Mouse (Mus musculus): Measurements from ENCODE around the gene Pnpla1.

The Pnpla1 gene

DNA sequence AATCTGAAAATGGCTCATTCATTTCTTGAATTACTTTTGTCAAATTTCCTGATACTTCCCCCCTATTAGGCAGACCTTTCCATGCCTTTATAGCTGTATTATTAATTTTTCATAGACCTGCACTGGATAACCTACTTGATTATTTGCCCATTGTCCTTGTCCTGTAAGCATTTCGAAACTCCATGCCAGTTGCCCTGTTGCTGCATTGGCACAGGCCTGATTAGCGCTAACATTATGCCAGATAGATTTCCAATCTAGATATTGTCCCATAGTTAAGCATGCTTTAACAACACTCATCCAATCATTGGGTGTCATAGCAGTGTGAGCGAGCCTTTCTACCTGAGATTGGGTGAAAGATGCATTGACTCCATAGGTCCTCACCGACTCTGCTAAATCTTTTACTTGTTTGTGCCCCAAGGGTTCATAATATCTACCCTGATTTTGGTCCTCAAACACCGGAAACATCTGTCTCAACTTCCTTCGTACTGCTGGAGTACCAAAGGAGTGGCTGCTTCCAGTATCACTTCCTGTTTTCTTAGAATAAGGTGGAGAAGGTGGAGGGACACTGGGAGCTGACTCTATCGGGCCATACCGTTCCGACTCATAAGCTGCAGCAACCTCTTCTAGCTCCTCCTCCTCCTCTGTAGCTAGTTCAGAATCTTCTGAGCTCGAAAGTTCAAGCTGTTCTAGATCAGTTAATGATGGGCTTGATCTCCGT, 36.0 kb downstream of the Pnpla1 start:
- DNase-seq = no peak

DNA sequence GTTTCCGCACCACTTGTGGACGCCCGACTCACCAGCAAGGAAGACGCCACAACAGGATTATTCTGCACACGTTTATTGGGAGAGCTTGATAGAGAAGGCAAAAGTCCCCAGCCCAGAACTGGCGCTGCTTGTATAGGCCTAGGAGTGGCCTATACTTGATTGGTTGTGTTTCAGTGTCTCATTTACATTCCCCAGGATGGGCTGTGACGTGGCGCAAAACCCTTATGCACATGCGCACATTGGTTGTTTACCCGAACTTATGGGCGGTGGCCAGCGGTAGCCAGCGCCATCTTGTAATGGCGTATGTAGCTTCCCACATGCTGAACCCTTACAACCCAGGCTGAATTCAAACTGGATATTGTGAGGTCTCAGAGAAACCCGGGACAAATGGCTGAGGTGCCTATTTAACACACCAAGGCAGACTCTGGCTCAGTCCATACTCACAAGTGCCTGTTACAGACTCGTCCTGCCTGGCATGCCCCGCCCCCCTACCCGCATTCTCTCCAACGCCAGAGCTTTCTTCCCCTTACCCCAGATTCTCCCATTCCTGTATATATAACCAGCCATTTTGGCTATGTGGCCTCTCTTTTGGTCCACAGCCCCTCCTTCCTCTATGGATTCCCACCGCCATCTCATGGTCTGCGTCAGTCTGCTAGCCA, 37.1 kb downstream of the Pnpla1 start:
- no peak for DNase-seq

DNA sequence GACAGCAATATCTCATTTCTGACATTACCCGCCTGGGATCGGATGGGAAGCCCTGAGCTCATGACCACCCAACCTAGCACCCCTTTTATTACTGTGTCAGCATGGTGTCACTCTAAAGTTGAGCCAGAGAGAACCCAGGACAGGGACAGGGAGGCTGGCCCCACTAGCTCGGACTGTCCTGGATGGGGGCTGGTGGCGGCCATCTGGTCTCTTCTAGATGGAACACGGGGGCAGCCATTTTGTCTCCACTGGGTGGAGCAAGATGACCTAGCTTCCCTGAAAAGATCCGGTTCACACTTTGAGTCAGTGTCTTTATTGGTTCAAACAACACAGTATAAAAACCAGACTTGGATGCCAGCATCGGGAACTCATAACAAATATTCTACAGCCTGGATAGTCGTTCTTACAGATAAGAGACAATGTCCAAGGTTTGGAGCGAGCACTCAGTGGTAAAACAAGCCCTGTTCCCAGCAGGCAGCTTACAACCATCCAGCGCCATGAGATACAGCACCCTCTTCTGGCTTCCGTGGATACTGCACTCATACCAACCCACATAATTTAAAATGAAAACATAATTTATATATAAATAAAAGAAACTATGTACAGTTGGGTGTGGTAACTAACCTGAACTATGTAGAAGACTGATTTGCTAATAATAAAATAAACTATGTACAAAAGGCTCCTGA, 38.0 kb downstream of the Pnpla1 start:
- no peak for DNase-seq

DNA sequence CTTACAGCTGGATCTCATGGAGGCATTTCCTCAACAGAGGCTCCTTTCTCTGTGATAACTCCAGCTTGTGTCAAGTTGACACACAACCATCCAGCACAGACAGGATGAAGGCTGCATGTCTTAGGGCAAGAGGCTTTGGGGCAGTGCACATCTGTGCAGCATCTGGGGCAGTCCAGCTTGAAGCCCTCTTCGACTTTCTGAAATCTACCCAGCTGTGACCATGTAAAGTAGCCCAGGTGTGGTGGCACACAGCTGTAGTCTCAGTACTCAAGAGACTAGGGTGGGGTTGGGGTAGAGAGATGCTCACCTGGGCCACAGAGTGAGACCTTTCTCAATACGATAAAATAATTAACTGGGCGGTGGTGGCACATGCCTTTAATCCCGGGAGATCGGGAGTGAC, 39.6 kb downstream of the Pnpla1 start:
- no peak for DNase-seq

DNA sequence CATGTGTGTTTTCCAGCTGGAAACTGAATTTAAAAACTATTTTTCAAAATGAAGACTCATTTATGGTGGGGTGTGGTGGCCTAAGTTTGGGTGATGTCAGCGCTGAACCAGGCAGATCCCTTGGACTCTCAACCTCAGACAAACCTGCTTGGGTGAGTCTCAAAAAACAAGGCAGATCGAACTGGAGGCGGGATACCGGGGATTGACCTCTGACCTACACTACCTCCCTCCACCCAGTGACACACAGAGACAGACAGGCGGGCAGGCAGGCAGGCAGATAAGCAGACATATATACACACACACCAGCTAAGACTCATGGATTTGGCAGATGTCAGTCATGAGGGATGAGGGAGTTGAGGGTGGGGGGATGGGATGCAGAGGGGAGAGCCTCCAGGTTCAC, 40.0 kb downstream of the Pnpla1 start:
- no peak for DNase-seq

DNA sequence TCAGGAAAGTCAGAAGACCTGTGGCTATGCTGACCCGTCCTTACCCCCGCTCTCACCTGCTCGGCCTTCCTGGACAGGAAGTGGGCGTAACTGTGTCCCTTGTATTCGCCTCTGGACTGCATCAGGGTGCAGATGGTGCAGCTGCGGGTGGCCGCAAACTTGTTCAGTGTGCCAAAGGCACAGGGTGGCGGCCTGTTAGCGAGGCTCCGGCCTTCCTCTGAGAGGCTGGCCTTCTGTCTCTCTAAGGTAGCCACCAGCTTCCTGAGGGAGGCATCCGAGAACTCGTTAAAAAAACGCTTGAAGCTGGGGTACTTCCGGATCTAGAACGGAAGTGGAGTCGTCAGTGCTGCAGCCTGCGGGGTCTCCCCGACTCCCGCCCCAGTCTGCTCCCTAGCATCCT, 41.2 kb downstream of the Pnpla1 start:
- DNase-seq = no peak

DNA sequence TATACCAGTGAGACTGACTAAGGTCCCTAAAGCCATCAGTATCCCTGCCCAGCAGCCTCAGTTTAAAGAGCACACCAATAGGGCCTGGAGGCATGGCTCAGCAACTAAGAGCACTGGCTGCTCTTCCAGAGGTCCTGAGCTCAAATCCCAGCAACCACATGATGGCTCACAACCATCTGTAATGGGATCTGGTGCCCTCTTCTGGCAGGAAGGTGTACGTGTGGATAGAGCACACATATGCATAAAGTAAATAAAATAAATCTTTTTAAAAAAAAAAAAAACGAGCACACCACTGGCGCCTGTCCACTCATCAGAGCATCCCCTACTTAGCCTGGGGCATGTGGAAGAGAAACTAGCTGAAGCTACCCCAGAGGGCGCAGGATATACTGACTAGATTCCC, 43.3 kb downstream of the Pnpla1 start:
- DNase-seq = no peak

DNA sequence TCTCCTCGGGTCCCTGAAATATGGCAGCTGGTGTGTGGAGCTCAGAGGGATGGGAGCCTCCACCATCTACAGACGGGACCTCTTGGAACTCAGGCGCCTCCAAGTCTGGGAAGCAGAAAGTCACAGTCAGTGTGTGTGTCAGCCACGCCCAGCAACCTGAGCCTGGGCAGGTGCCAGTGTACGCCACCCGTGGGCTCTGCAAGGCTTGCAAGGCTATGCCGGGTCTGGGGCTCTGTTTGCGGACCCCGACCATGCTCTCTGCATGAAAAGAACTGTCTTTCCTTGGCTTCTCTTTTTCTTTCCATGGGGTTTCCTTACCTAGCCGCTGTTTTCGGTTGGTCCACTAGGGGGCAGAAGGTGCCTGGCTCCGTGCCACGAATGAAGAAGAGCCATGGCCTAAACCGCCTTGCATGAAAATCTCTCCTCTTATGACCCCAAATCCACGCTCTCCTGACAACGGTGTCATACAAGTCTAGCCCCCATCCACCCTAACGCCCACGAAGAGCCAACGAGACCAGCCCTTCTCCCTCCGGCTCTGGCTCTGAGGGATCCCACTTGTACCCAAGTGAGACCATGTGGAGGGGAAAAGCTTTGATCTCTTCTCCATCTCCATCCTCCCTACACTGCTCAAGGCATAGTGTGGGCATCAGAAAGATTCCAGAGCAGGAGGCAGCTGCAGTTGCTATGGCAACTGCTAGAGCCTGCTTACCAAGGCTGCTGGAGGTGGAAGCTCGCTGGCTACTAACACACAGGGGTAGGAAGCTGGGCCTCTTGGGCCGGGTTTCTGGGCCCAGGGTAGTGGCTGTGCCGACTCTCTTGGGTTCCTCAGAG, 46.5 kb downstream of the Pnpla1 start:
- peak; percentile 70 for DNase-seq

DNA sequence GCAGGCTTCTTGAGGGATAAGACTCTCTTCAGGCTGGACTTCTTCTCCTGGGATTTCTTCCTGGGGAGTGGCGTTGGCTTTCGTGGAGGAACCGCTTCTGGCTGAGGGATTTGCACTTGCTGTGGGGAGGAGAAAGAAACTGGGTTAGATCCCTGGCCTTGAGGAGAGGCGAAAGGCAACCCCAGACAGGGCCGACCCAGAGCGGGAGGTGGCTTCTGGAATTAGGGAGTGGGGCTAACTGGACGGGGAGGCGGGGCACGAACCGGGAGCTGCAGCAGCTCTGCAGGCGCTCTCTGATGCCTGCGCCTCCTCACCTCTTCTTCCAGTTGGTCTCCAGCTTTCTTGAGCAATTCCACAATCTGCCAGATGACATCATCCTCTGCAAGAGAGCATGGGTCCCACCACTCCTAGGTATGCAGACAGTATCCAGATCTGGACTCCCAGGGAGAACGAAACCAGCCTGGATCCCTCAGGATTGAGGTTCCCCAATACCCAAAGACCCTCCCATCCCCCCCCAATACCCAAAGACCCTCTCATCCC, 47.2 kb downstream of the Pnpla1 start:
- no peak for DNase-seq

DNA sequence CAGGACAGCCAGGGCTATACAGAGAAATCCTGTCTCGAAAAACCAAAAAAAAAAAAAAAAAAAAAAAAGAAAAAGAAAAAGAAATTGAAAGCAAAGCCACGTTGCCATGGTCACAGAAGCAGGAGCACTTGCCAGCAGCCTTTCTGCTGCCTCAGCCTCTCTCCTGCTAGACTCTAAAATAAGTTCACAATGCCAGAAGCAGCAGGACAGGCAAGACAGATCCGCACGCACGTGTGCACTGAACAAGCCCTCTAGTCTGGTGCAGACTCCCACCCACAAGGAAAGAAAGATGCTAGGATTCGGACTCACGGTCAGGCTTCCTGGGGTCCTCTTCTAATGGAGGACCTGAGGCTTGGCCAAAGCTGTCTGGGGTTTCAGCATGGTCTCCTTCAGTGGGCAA, 49.7 kb downstream of the Pnpla1 start:
- DNase-seq = no peak

DNA sequence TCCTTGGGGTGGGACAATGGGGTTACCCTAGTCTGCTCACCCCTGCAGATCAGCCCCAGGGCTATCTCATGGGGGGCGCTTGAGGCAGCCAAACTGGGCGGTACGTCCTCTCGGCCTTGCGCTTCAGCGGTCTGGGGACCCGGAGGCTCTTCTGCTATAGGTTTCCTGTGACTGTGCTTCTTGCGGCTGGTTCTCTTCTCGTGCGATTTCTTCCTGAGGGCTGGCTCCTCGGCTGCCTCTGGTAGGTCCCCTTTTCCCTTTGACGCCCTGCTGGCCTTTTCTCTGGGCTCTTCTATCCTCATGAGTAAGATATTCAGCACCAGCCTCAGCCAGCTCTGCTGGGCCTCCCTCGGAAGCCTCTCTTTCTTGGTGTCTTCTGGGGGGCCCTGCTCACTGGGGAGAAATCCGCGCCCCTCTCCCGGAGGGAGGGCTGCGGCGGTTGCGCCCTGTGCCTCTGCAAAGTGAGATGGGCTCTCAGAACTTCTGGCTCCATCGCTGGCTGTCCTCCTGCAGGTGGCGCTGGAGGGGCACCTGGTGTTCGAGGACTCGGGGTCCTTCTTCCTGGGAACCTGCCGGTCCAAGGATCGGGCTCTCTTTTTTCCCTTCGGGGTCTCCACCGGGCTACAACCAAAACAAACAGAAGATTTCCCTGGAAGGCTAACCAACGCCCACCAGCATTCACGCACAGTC, 51.2 kb downstream of the Pnpla1 start:
- DNase-seq = peak; percentile 71

DNA sequence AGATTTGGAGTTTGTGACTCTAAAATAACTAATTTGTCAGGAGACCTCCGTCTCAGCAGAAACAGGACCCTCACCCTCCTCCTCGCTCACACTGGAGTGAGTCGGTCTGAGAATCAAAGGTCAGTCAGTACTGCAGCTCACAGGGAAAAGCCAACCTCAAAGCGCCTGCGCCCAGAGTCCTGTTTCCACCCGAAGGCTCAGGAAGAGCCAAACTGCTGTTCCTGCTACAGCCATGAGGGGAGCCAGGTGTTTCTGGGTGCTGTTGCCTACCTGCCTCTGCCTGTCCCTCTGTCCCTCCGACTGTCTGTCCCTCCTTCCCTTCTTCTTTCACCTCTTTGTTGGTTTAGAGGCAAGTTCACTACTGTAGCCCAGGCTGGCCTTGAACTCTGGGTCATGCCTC, 51.9 kb downstream of the Pnpla1 start:
- DNase-seq = peak; percentile 24

DNA sequence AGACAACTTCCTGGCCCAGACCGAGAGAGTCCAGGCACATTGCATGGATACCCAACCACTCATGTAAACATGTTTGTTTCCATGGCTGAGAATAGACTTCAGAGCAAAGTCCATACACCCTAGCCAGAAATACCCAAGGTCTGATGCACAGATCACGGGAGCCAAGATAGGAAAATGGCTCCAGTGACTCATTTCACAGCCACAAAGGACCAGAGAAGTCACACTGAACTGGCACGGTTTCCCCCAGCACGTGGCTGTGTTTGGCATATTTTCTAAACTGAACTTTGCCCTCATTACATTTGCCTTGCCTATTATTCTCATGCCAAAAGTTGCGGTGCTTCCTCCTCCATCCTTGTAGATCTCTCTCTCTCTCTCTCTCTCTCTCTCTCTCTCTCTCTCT, 55.0 kb downstream of the Pnpla1 start:
- DNase-seq = no peak

DNA sequence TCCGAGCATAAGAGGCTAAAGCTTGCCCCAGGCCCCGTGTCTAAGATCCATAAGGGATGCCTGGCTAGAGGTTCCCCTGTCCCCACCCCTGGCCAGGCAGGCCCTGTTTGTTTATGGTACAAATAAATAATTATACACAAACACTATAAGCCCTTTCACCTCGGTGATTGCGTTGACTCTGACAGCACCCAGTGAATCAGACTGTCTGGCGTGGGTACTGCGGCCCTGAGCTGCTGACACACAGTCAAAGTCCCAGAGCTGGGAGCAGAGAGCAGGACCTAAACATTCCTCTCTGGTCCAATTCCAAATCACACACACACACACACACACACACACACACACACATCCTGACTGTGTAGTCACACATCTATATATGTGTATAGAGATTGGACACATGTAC, 55.7 kb downstream of the Pnpla1 start:
- DNase-seq = no peak

DNA sequence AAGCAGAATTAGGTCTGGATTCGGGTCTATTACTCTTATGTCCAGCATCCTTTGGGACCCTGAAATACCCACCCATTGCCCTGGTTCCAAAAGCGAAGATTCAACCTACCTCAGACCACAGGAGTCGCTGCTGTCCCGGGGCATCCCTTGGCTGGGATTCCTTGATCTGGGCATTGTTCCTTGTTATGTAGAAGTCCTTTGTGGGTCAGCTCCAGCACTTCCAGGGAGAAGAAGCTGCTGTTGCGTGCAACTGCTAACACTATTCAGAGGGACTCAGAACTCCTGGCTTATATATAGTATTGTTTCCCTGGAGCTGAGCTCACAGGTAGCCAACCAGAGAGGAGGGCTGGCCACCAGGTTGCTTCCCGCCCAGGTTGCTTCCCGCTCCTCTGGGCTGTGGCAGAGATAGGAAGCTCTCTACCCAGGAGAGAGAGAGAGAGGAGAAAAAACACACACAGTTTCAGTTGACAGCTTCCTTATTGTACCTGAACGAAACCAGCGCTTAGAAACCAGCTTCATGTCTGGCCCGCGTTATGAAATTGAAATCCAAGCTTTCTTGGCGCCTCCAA, 56.9 kb downstream of the Pnpla1 start, which contains the start of gene 4930539E08Rik:
Gene 4930539E08Rik, minus strand, starts transcription at position 265 of the 569 bp plus-strand sequence.
- no peak for DNase-seq

DNA sequence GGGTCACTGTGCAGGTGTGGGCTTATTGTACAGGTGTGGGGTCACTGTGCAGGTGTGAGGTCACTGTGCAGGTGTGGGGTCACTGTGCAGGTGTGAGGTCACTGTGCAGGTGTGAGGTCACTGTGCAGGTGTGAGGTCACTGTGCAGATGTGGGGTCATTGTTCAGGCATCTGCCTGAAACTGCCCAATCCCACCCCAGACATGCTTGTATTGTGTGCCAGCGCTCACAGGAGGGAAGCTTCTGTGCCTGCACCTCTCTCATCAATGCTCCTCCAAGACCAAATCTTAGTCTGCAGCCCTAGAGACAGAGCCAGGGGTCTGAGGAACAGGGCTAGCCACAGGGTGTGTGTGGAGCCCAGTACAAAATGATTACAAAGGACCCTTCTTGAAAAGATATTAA, 58.3 kb downstream of the Pnpla1 start:
- DNase-seq = no peak

DNA sequence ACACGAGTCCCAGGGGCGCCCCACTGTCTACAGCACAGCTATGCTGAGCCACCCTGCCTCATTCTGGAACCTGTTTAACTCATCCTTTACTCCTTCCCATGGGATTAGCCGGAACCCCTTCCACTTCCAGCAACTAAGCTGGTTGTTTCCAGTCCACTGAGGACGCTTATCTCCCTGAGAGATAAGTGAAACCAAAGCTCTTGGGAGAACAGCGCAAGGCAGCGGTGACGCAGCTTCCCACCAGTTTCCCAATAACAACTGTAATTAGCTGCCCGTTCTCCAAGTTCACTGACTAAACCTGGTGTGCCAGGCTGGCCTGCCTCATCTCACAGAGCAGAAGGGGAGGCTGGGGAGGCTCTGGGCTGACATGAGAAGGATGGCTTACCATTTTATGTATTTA, 62.9 kb downstream of the Pnpla1 start:
- no peak for DNase-seq

DNA sequence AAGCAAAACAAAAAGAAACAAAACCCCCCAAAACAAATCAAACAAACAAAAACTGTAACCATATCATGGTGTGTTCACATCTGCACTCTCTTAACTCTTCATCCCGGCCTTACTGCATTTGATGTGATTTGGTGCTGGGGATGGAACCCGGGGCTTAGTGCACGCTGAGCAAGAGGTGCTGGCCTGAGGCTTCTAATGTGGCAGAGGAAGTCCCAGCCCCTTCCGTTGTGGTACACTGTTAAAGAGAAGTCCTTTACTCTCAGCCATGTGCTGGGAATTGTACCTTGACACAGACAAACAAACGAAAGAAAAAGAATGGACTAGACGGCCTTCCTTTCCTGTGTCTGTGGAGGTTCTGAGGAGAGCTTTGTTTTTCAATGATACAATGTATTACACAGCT, 63.9 kb downstream of the Pnpla1 start:
- DNase-seq = no peak

DNA sequence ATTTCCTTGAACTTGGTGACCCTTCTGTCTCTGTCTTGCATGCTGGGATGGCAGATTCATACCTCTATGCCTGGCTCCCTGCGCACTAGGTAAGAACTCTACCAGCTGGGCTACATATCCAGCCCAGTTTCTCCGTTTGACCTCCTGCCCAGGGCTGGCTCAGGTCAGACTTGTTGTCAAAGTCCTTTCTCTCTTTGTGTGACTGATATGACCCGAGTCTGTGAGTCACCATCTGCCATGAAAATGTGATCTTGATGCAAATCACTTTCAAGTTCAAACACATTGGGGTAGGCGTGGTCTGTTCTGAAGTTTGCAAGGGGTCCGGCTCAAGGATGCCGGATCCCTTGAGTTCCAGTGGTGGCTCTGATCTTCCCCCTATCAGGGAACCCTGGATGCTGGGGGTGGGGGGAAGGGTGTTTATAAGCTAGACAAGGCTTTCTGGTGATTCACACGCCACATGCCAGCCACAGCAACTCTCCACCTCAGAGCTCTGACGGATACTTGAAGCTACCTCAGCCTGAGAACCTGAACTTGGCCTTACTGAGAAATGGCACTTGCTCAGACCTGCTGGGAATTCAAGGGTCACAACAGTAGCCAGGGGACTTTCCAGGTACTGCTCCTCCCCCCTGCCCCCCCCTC, 66.9 kb downstream of the Pnpla1 start:
- DNase-seq = no peak

DNA sequence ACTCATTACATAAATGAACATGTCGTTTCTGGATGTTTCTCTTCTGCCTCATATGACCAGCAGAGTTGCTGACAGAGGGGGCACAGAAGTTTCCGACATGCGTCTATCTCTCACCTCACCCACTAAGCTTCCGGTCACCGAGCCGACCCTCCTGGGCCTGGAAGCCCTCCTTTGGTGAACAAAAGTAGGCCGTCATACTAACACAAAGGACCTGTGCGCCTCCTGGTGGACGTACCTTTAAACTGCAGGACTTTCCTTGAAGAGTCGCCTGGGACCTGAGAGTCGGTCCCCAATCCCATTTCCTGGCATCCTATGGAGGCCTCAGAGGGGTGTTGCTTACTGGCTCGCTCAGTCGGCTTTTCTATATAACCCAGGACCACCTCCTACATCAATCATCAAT, 68.2 kb downstream of the Pnpla1 start:
- peak; percentile 83 for DNase-seq

DNA sequence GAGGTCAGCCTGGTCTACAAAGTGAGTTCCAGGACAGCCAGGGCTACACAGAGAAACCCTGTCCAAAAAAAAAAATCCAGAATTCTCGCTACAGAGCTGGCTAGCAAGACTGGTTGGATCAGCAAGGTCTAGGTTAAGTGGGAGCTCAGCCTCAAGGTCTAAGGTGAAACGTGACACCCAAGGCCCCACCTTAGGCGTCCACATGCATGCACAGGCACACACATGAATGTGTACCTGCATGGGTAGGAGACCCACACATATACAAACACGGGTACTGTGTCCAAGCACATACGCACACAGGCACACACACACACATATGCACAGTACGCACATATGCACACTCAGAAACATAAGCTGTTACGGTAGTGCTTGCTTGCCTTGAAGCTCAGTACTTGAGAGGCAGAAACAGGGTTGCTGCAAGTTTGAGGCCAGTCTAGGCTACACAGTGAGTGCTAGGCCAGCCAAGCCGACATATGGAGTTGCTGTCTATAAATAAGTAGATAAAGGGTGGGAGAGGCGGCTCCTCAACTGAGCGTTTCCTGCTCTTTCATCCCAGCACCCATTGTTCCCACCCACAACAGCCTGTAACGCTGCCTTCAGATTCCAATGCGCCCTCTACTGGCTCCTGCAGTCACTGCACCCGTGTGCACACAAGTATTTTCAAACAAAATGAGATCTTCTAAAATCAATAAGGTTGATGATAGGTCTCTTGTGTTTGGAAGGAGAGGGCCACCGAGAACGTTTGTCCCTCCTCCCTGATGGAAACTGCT, 68.8 kb downstream of the Pnpla1 start:
- DNase-seq = peak; percentile 83
